Mouse (Mus musculus): ENCODE measurements around the gene Hdhd5. TPM values are rescaled to one million over a fixed set of nuclear protein-coding genes. Genes with fewer than 3 reads are reported as not detected.

Gene Hdhd5
- polyA plus RNA-seq, 1 experiment from 2014 or later: 5.9 TPM

GRCm38 (mm10) chr6:120505531-120505930 lies 25.6 kb downstream of the Hdhd5 start:
- no peak for TF ChIP-seq CTCF (IDR thresholded peaks at IDR 0.05; ENCODE audit: low read depth)

GRCm38 (mm10) chr6:120504051-120504450 lies 27.1 kb downstream of the Hdhd5 start:
- H3K27me3 ChIP-seq (replicated peaks; ENCODE audit: control insufficient read depth, insufficient read depth, low read length): no peaks in the 10 kb centered on the region
- 61% methylated on average over 3 of the region's 3 CpGs for WGBS

More at GRCm38 (mm10) chr6:120505531-120505930, 25.6 kb downstream of the Hdhd5 start:
- H3K9me3 ChIP-seq (ENCODE audit: control insufficient read depth): peaks cover 3% of the 10 kb centered on the region; the same call in 1 of the 2 replicates
- no peaks in the 10 kb centered on the region for H3K4me1 ChIP-seq (replicated peaks; ENCODE audit: control insufficient read depth, insufficient read depth, low read length)
- no peak for ATAC-seq
- H3K27me3 ChIP-seq (replicated peaks; ENCODE audit: control insufficient read depth, insufficient read depth, low read length): no peaks in the 10 kb centered on the region
- no peaks in the 10 kb centered on the region for H3K36me3 ChIP-seq (ENCODE audit: control insufficient read depth, insufficient read depth)
- H3K9ac ChIP-seq (ENCODE audit: low read depth, low read length): no peak overlapping the region
- no peak overlapping the region for H3K27ac ChIP-seq (ENCODE audit: low read depth, low read length)
- no peak overlapping the region for H3K4me2 ChIP-seq (replicated peaks; ENCODE audit: low read depth)
- no peak overlapping the region for H3K4me3 ChIP-seq (ENCODE audit: low read depth, low read length)
- WGBS: 71% methylated on average over 4 of the region's 4 CpGs

GRCm38 (mm10) chr6:120496544-120496943 lies 34.6 kb downstream of the Hdhd5 start:
- no peak for TF ChIP-seq CTCF (IDR thresholded peaks at IDR 0.05; ENCODE audit: low read depth)
- WGBS: 68% methylated on average over 3 of the region's 3 CpGs
- Histone ChIP-seq H3K4me3 (ENCODE audit: low read depth, low read length) (no peak overlapping the region), H3K9ac (ENCODE audit: low read depth, low read length) (no peak overlapping the region), H3K27ac (ENCODE audit: low read depth, low read length) (no peak overlapping the region), H3K4me1 (replicated peaks; ENCODE audit: control insufficient read depth, insufficient read depth, low read length) (peaks cover 6% of the 10 kb centered on the region; the same call in 1 of the 2 replicates), H3K27me3 (replicated peaks; ENCODE audit: control insufficient read depth, insufficient read depth, low read length) (peaks cover 35% of the 10 kb centered on the region), H3K4me2 (replicated peaks; ENCODE audit: low read depth) (no peak overlapping the region), H3K36me3 (ENCODE audit: control insufficient read depth, insufficient read depth) (no peaks in the 10 kb centered on the region), H3K9me3 (ENCODE audit: control insufficient read depth) (peaks cover 4% of the 10 kb centered on the region; the same call in 1 of the 2 replicates)
- ATAC-seq: no peak

More at GRCm38 (mm10) chr6:120504051-120504450, 27.1 kb downstream of the Hdhd5 start:
- no peak for TF ChIP-seq CTCF (IDR thresholded peaks at IDR 0.05; ENCODE audit: low read depth)
- no peak overlapping the region for H3K4me2 ChIP-seq (replicated peaks; ENCODE audit: low read depth)
- H3K4me1 ChIP-seq (replicated peaks; ENCODE audit: control insufficient read depth, insufficient read depth, low read length): no peaks in the 10 kb centered on the region
- H3K9me3 ChIP-seq (ENCODE audit: control insufficient read depth): peaks cover 4% of the 10 kb centered on the region; the same call in 1 of the 2 replicates
- no peak for ATAC-seq
- H3K36me3 ChIP-seq (ENCODE audit: control insufficient read depth, insufficient read depth): no peaks in the 10 kb centered on the region
- no peak overlapping the region for H3K4me3 ChIP-seq (ENCODE audit: low read depth, low read length)
- no peak overlapping the region for H3K9ac ChIP-seq (ENCODE audit: low read depth, low read length)
- H3K27ac ChIP-seq (ENCODE audit: low read depth, low read length): no peak overlapping the region

- H3K36me3 ChIP-seq (ENCODE audit: control insufficient read depth, insufficient read depth): no peaks in the 10 kb centered on the region
- under 1% methylated on average over 75 of the region's 84 CpGs for WGBS
- H3K27ac ChIP-seq (ENCODE audit: low read depth, low read length): no peak within 1 kb of the TSS
- H3K9ac ChIP-seq (ENCODE audit: low read depth, low read length): no peak within 1 kb of the TSS
- no peaks in the 10 kb centered on the region for H3K9me3 ChIP-seq (ENCODE audit: control insufficient read depth)
- H3K4me2 ChIP-seq (replicated peaks; ENCODE audit: low read depth): peak within 1 kb of the TSS; percentile 88
- no peak for TF ChIP-seq CTCF (IDR thresholded peaks at IDR 0.05; ENCODE audit: low read depth)
- peaks cover 6% of the 10 kb centered on the region; the same call in 1 of the 2 replicates for H3K4me1 ChIP-seq (replicated peaks; ENCODE audit: control insufficient read depth, insufficient read depth, low read length)
- no peak for ATAC-seq
- H3K4me3 ChIP-seq (ENCODE audit: low read depth, low read length): peak within 1 kb of the TSS; percentile 54
- H3K27me3 ChIP-seq (replicated peaks; ENCODE audit: control insufficient read depth, insufficient read depth, low read length): peaks cover 40% of the 10 kb centered on the region
Measured at GRCm38 (mm10) chr6:120493374-120494181, 37.5 kb downstream of the Hdhd5 start, which contains the start of gene Tmem121b. Gene Tmem121b (minus strand): TSS chr6:120493807.

- H3K4me3 ChIP-seq (ENCODE audit: low read depth, low read length): peak overlapping the region; percentile 54
- H3K27ac ChIP-seq (ENCODE audit: low read depth, low read length): no peak overlapping the region
- ATAC-seq: peak; percentile 34; the same call in 1 of the 2 replicates
- H3K27me3 ChIP-seq (replicated peaks; ENCODE audit: control insufficient read depth, insufficient read depth, low read length): peaks cover 40% of the 10 kb centered on the region
- H3K9ac ChIP-seq (ENCODE audit: low read depth, low read length): no peak overlapping the region
- peak overlapping the region; percentile 88 for H3K4me2 ChIP-seq (replicated peaks; ENCODE audit: low read depth)
- 2% methylated on average over 76 of the region's 95 CpGs for whole genome bisulfite sequencing
- peaks cover 6% of the 10 kb centered on the region; the same call in 1 of the 2 replicates for H3K4me1 ChIP-seq (replicated peaks; ENCODE audit: control insufficient read depth, insufficient read depth, low read length)
- no peaks in the 10 kb centered on the region for H3K9me3 ChIP-seq (ENCODE audit: control insufficient read depth)
- no peak for TF ChIP-seq CTCF (IDR thresholded peaks at IDR 0.05; ENCODE audit: low read depth)
- H3K36me3 ChIP-seq (ENCODE audit: control insufficient read depth, insufficient read depth): no peaks in the 10 kb centered on the region
Measured at GRCm38 (mm10) chr6:120492499-120493373, 38.4 kb downstream of the Hdhd5 start.
